Mouse (Mus musculus): ENCODE measurements around the gene Pde7b. TPM values are rescaled to one million over a fixed set of nuclear protein-coding genes. Genes with fewer than 3 reads are reported as not detected.

Gene Pde7b
- polyA plus RNA-seq, 1 experiment from 2014 or later, result 6.7 TPM

DNA sequence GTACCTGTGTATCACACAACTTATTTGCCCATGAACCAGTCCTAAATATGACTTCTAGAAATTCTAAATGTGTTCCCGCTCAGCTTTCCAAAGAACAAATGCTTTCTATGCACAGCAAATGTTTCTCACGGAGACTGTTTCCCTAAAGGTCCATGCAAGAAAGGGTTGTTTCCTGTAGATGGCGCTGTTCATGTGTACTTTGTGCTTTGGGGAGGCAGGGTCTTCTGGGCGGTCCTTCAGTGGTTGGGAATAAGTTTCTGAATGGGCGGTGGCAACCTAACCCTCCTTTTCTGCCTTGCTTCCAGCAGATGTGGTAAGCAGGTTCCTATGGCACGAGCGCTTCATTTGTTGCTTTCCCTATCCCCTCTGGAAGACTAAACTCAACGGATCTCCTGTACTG lies 54.3 kb downstream of the Pde7b start:
- Histone ChIP-seq H3K9me3 (replicated peaks) (no peaks in the 10 kb centered on the region), H3K4me3 (no peak overlapping the region), H3K36me3 (no peaks in the 10 kb centered on the region), H3K4me2 (no peak overlapping the region), H3K27ac (no peak overlapping the region), H3K9ac (no peak overlapping the region), H3K27me3 (no peaks in the 10 kb centered on the region), H3K4me1 (replicated peaks) (peaks cover 36% of the 10 kb centered on the region)
- no peak for ATAC-seq (replicated peaks; ENCODE audit: insufficient number of reproducible peaks, insufficient read depth, low FRiP score, low read depth)
- WGBS, result 86% methylated on average over 8 of the region's 8 CpGs

DNA sequence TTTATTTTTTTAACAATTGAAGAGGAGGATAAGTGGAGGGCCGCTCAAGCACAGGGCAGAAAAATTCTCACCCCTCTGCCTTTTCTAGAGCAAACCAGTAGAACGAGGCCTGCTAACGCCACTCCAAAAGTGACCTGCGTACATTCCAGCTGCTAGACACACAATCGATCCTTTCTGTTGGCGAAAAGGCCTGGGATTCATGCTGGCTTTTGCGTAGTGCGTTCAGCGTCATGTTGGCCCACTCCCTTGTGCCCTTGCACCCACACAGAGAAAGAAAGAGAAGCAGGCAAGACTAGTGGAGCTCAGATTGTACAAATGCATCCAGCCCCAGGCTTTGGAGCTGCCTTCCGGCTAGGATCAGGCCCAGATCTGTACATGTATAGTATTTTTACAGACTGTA lies 55.4 kb downstream of the Pde7b start:
- WGBS, result 87% methylated on average over 10 of the region's 10 CpGs
- Histone ChIP-seq H3K4me3 (no peak overlapping the region), H3K4me2 (no peak overlapping the region), H3K4me1 (replicated peaks) (peaks cover 25% of the 10 kb centered on the region), H3K9me3 (replicated peaks) (no peaks in the 10 kb centered on the region), H3K27me3 (no peaks in the 10 kb centered on the region), H3K9ac (no peak overlapping the region), H3K27ac (no peak overlapping the region), H3K36me3 (no peaks in the 10 kb centered on the region)
- ATAC-seq (replicated peaks; ENCODE audit: insufficient number of reproducible peaks, insufficient read depth, low FRiP score, low read depth), result no peak

DNA sequence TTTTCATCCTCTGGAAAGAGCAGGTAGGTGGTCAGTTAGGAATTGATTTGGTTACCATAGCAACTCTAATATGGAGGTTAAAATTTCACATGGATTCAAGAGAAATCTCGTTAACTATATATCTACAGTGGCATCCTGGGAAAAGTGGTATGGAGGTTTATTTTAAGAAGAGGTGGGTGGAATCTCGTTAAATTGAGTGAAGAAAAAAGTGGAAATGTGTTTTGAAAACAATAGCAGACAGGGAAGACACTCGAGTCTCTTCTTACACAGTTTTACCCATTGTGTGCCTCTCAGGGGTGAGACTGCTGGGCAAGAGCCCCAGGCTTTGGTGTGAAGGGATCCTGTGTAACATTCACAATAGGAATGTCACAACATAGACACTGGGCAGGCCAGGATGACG lies 56.3 kb downstream of the Pde7b start:
- H3K4me1 ChIP-seq (replicated peaks), result peaks cover 20% of the 10 kb centered on the region
- no peak for ATAC-seq (replicated peaks; ENCODE audit: insufficient number of reproducible peaks, insufficient read depth, low FRiP score, low read depth)
- H3K9me3 ChIP-seq (replicated peaks), result no peaks in the 10 kb centered on the region
- WGBS, result 48% methylated on average over 4 of the region's 4 CpGs
- H3K4me3 ChIP-seq, result no peak overlapping the region
- no peak overlapping the region for H3K9ac ChIP-seq
- no peak overlapping the region for H3K4me2 ChIP-seq
- H3K27ac ChIP-seq, result no peak overlapping the region
- H3K27me3 ChIP-seq, result no peaks in the 10 kb centered on the region
- H3K36me3 ChIP-seq, result no peaks in the 10 kb centered on the region

DNA sequence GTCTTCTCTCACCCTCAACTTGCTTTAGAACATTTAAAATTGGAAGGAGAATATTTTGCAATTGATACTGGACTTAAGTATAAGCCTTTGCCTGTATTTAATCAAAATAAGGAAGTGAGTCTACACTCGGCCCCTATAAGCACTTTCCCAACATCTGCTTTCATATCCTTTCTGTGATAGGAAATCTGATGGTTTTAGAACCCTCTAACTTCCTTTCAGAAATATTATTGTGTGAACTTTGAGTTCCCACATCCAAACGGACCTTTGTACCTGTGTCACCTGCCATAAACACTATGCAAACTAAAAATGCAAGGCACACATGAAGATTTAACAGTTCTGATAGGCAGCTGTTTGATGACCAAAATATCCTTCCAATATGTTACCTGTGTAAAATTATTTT lies 58.2 kb downstream of the Pde7b start:
- no peak for ATAC-seq (replicated peaks; ENCODE audit: insufficient number of reproducible peaks, insufficient read depth, low FRiP score, low read depth)
- WGBS, result 61% methylated on average over 2 of the region's 2 CpGs

DNA sequence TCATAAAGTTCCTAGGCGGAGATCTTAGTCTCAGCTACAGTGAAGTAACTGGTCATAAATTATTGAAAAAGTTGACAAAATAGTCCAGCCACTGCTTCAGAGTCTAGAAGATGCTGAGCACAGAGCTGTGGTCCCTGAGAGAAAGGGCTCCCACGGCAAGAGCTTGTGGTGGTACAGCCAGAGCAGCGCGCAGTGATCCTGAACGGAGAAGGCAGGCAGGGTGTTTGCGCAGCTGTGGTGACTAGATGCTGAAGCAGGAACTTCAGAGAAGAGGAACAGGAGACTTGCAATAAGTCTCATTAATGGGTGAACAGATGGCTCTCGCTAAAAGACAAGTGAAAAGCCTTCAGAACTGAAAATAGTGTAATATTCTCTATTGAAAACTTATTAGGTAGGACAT lies 61.9 kb downstream of the Pde7b start:
- peaks cover 8% of the 10 kb centered on the region for H3K4me1 ChIP-seq (replicated peaks)

More for the DNA sequence above, 58.2 kb downstream of the Pde7b start:
- H3K4me3 ChIP-seq, result no peak overlapping the region
- H3K27me3 ChIP-seq, result no peaks in the 10 kb centered on the region
- no peaks in the 10 kb centered on the region for H3K9me3 ChIP-seq (replicated peaks)
- peaks cover 7% of the 10 kb centered on the region; the same call in 1 of the 2 replicates for H3K4me1 ChIP-seq (replicated peaks)
- no peak overlapping the region for H3K4me2 ChIP-seq
- H3K27ac ChIP-seq, result no peak overlapping the region
- no peak overlapping the region for H3K9ac ChIP-seq
- no peaks in the 10 kb centered on the region for H3K36me3 ChIP-seq

DNA sequence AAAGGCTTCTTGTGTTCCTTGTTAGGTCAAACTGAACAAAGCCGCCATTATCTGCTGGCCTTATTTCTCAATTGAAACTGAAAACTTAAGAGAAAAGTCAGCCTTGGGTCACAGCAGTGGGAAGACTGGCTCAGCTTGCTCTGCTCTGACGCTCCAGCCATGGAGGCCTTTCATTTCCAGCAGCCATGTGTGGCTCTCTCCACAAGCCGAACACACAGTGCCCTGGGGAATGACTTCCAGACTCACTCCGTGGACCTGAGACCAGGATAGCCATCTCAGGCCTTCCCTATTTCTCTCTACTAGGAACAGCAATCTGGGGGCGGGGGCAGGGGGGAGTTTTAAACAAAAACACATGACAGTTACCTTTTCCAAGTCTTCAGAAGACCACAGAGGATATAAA lies 63.2 kb downstream of the Pde7b start:
- no peaks in the 10 kb centered on the region for H3K9me3 ChIP-seq (replicated peaks)
- no peak overlapping the region for H3K27ac ChIP-seq
- no peak overlapping the region for H3K4me2 ChIP-seq
- ATAC-seq (replicated peaks; ENCODE audit: insufficient number of reproducible peaks, insufficient read depth, low FRiP score, low read depth), result no peak
- peaks cover 13% of the 10 kb centered on the region for H3K4me1 ChIP-seq (replicated peaks)
- no peak overlapping the region for H3K4me3 ChIP-seq
- no peaks in the 10 kb centered on the region for H3K27me3 ChIP-seq
- no peak overlapping the region for H3K9ac ChIP-seq
- no peaks in the 10 kb centered on the region for H3K36me3 ChIP-seq
- 80% methylated on average over 5 of the region's 5 CpGs for WGBS

More for the DNA sequence above, 61.9 kb downstream of the Pde7b start:
- Histone ChIP-seq H3K27ac (no peak overlapping the region), H3K4me2 (no peak overlapping the region), H3K27me3 (no peaks in the 10 kb centered on the region), H3K4me3 (no peak overlapping the region), H3K36me3 (no peaks in the 10 kb centered on the region), H3K9ac (no peak overlapping the region), H3K9me3 (replicated peaks) (no peaks in the 10 kb centered on the region)
- 78% methylated on average over 7 of the region's 7 CpGs for WGBS
- ATAC-seq (replicated peaks; ENCODE audit: insufficient number of reproducible peaks, insufficient read depth, low FRiP score, low read depth), result no peak

DNA sequence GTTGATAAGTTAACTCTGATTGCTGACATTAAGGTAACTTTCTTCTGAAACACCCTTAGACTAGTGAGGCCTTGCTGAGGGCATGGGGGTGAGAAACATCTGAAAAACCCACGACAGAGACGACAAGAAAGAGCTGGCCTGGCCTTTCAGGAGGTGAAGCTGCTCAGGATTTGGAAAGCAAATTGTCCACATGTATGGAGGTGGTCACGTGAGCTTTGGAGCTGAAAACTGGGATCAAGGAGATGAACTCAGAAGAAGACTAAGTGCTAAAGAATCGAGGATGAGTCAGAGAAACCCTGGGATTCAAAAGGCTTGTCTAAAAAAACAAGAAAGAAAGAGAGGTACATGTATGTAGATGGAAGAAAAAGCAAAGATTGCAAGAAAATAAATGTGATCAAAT lies 65.2 kb downstream of the Pde7b start:
- Histone ChIP-seq H3K4me3 (no peak overlapping the region), H3K36me3 (no peaks in the 10 kb centered on the region), H3K27ac (no peak overlapping the region), H3K27me3 (no peaks in the 10 kb centered on the region), H3K4me2 (no peak overlapping the region), H3K4me1 (replicated peaks) (peaks cover 20% of the 10 kb centered on the region), H3K9ac (no peak overlapping the region), H3K9me3 (replicated peaks) (no peaks in the 10 kb centered on the region)
- WGBS, result 69% methylated on average over 4 of the region's 4 CpGs
- ATAC-seq (replicated peaks; ENCODE audit: insufficient number of reproducible peaks, insufficient read depth, low FRiP score, low read depth), result no peak

DNA sequence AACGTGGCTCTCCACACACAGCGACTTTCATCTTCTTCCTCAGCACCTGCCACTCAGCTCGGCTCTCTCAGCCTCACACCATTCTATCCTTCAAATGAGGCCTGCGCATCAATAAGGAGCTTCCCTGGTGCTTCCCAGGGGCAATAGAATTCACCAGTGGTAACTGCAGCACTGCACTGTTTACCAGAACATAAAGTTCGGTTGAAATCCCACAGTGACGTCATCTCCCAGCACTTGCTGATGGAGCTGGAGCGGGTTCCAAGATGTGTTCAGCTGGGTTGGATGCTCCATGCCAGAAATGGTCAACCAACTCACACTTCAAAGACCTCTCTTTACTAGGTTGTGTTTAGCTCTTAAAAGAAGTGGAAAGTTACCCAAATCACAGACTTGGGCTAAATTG lies 65.6 kb downstream of the Pde7b start:
- no peaks in the 10 kb centered on the region for H3K9me3 ChIP-seq (replicated peaks)
- no peak for ATAC-seq (replicated peaks; ENCODE audit: insufficient number of reproducible peaks, insufficient read depth, low FRiP score, low read depth)
- 82% methylated on average over 7 of the region's 7 CpGs for WGBS
- H3K4me1 ChIP-seq (replicated peaks), result peaks cover 22% of the 10 kb centered on the region
- no peak overlapping the region for H3K9ac ChIP-seq
- no peak overlapping the region for H3K4me3 ChIP-seq
- H3K4me2 ChIP-seq, result no peak overlapping the region
- H3K27ac ChIP-seq, result no peak overlapping the region
- H3K36me3 ChIP-seq, result no peaks in the 10 kb centered on the region
- no peaks in the 10 kb centered on the region for H3K27me3 ChIP-seq

DNA sequence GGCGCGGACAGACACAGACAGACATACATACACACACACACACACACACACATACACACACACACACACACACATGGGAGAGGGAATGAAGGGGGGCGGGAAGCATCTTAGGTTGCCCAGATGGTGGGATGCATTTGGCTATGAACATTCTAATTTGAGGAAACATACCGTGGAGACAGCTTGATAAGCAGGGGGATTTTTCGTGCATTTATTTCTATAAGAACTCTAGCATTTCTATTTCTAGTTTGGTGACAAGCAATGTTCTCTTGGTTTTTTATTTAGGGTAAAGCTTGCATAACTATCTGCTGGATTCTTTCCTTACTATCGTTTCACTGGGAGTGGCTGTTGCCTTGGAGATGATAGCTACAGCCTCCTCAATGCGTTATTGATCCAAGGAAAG lies 66.2 kb downstream of the Pde7b start:
- H3K27ac ChIP-seq, result no peak overlapping the region
- H3K4me2 ChIP-seq, result no peak overlapping the region
- 73% methylated on average over 7 of the region's 7 CpGs for WGBS
- H3K4me1 ChIP-seq (replicated peaks), result peaks cover 22% of the 10 kb centered on the region
- H3K9me3 ChIP-seq (replicated peaks), result no peaks in the 10 kb centered on the region
- no peak for ATAC-seq (replicated peaks; ENCODE audit: insufficient number of reproducible peaks, insufficient read depth, low FRiP score, low read depth)
- H3K27me3 ChIP-seq, result no peaks in the 10 kb centered on the region
- H3K9ac ChIP-seq, result no peak overlapping the region
- no peaks in the 10 kb centered on the region for H3K36me3 ChIP-seq
- H3K4me3 ChIP-seq, result no peak overlapping the region

DNA sequence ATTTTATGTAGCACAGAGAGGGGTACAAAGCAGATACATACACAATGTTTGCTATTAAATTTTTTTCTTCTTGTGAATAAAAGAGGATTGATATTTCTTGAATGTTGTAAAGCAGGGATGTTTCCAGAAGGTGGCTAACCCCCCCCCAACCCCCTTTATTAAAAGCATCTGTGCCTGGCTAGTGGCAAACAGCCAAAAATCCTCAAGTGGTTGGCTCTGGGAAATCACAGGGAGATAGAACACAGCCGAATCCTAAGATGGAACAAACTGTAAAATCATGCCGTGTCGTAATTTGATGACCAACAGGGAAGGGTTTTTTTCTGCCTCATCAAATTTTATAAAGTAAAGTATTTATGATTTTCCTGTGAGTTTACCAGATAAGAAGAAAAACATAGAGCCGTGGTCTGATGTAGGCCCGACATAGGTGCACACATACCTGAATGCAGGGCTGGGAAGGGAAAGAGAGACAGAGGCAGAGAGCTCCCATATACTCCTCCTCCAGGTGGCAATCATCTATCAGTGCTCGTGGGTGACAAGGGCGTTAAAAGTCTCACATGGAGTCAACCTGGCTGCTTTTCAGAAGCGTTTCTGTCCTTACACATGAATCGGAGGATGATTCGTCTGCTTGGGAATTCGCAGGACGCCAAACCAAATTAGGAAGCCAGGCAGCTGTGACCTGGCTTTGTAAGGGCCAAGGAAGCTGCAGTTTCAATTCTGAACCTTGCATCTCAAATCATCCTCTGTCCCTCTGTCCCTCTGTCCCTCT lies 67.4 kb downstream of the Pde7b start:
- Histone ChIP-seq H3K36me3 (no peaks in the 10 kb centered on the region), H3K9ac (peak overlapping the region; percentile 23; the same call in 1 of the 2 replicates), H3K4me3 (0 out of 2 replicates have a peak overlapping the region, but pooled peaks have one; percentile 13), H3K27me3 (no peaks in the 10 kb centered on the region), H3K9me3 (replicated peaks) (no peaks in the 10 kb centered on the region), H3K4me2 (peak overlapping the region; percentile 48), H3K27ac (peak overlapping the region; percentile 65), H3K4me1 (replicated peaks) (peaks cover 22% of the 10 kb centered on the region)
- 0 out of 2 replicates have a peak, but pooled peaks have one; percentile 55 for ATAC-seq (replicated peaks; ENCODE audit: insufficient number of reproducible peaks, insufficient read depth, low FRiP score, low read depth)
- WGBS, result 27% methylated on average over 12 of the region's 12 CpGs

DNA sequence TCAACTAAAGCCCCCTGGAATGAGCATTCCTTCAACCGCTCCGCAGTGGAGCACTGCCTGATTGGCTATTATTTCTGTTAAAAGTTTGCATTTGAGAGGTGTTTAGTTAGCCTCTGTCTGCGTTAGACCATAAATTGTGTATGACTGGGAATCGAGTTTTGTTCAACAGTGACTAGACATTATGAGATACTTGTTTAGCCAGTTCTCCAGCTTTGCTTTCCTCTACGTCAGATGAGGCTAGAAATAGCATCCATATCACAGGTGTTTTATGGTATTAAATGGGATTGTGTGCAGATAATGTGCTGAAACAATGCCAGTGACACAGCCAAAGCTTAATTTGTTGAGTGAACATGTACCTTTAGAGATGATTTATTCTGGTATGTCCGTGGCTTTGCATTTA lies 70.3 kb downstream of the Pde7b start:
- H3K9me3 ChIP-seq (replicated peaks), result no peaks in the 10 kb centered on the region
- ATAC-seq (replicated peaks; ENCODE audit: insufficient number of reproducible peaks, insufficient read depth, low FRiP score, low read depth), result no peak
- H3K9ac ChIP-seq, result no peak overlapping the region
- H3K36me3 ChIP-seq, result no peaks in the 10 kb centered on the region
- peaks cover 22% of the 10 kb centered on the region for H3K4me1 ChIP-seq (replicated peaks)
- no peak overlapping the region for H3K4me2 ChIP-seq
- 67% methylated on average over 6 of the region's 6 CpGs for WGBS
- H3K4me3 ChIP-seq, result no peak overlapping the region
- H3K27ac ChIP-seq, result no peak overlapping the region
- H3K27me3 ChIP-seq, result no peaks in the 10 kb centered on the region

DNA sequence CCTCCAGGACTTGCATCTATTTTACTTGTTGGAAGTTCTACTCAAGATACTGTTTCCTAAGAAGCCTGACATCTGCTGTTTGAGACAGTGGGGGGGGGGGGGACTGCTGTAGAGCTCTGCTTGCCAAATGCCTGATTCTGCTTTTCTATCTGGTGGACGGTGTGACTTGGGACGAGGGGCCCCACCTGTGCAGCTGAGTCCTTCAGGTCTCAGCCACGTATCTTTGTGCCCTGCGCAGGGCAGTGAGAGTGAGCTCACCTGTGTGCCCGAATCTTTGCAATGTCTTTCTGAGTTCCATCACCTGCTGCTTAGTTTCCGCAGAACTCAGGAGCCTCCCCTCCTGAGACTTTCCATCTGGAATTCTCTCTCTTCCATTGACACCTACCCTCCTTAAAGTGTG lies 70.7 kb downstream of the Pde7b start:
- ATAC-seq (replicated peaks; ENCODE audit: insufficient number of reproducible peaks, insufficient read depth, low FRiP score, low read depth), result no peak
- Histone ChIP-seq H3K4me3 (no peak overlapping the region), H3K4me2 (no peak overlapping the region), H3K9me3 (replicated peaks) (no peaks in the 10 kb centered on the region), H3K4me1 (replicated peaks) (peaks cover 21% of the 10 kb centered on the region), H3K27ac (no peak overlapping the region), H3K27me3 (no peaks in the 10 kb centered on the region), H3K36me3 (no peaks in the 10 kb centered on the region), H3K9ac (no peak overlapping the region)
- 71% methylated on average over 6 of the region's 6 CpGs for WGBS

Measured in heart, embryonic 15.5 days (tissue).